Mouse (Mus musculus) kidney, postnatal 0 days (tissue): ENCODE measurements at regions not wholly inside any gene's neighbourhood (a gene's known extent, or its start where the extent isn't known, plus 50 kb on each side); places are given as distances from the start of the nearest gene placed in this dataset.
"Not testable (repeated sequence)": the region's sequence is repeated elsewhere in the genome, so short reads cannot be mapped to it uniquely, and the experiment has no call there.

ENCODE experiments used
- ATAC-seq: fragments of 200-750 bp; cut with Nextera tagmentation; replicated peaks from 2 replicates; pipeline ENCODE4 v1.8.0; 2017; ENCODE audit warnings: low read depth, moderate number of reproducible peaks, moderate TSS enrichment, moderate library complexity; ENCODE audit not compliant: low FRiP score
- DNase-seq: peaks from one replicate; pipeline ENCODE4 v3.0.0-alpha.2; 2016; ENCODE audit warnings: low spot score
- H3K27ac ChIP-seq: fragments of 300-500 bp; sonication (generic); 2 replicates; pipeline ENCODE4 v1.5.1; 2014; ENCODE audit warnings: mild to moderate bottlenecking
- H3K27me3 ChIP-seq: fragments of 300-500 bp; sonication (generic); 2 replicates; pipeline ENCODE4 v1.6.1; 2014; ENCODE audit warnings: low read length, mixed read lengths; ENCODE audit not compliant: insufficient read depth
- H3K36me3 ChIP-seq: fragments of 300-500 bp; sonication (generic); 2 replicates; pipeline ENCODE4 v1.6.1; 2014; ENCODE audit warnings: low read length, mixed read lengths; ENCODE audit not compliant: insufficient read depth
- H3K4me1 ChIP-seq: fragments of 300-500 bp; sonication (generic); replicated peaks from 2 replicates; pipeline ENCODE4 v1.6.1; 2014; ENCODE audit warnings: antibody characterized with exemption, low read length, mixed read lengths; ENCODE audit not compliant: insufficient read depth
- H3K4me2 ChIP-seq: fragments of 300-500 bp; sonication (generic); 2 replicates; pipeline ENCODE4 v1.6.1; 2014; ENCODE audit warnings: mild to moderate bottlenecking, low read length, moderate library complexity, mixed read lengths
- H3K4me3 ChIP-seq: fragments of 300-500 bp; sonication (generic); replicated peaks from 2 replicates; pipeline ENCODE4 v1.5.1; 2014; ENCODE audit warnings: low read depth, low read length
- H3K9ac ChIP-seq: fragments of 300-500 bp; sonication (generic); 2 replicates; pipeline ENCODE4 v1.6.1; 2014; ENCODE audit warnings: low read depth, low read length
- H3K9me3 ChIP-seq: fragments of 300-500 bp; sonication (generic); replicated peaks from 2 replicates; pipeline ENCODE4 v1.6.1; 2016; ENCODE audit warnings: low read length, inconsistent platforms, mixed read lengths
- CTCF ChIP-seq: IDR thresholded peaks from 2 replicates; pipeline ENCODE4 v1.5.1; 2016; ENCODE audit warnings: antibody characterized with exemption, low read depth, mild to moderate bottlenecking, moderate library complexity
- WGBS: fragments of 180-500 bp; shearing (Covaris S2); extraction: QIAGEN DNeasy Blood & Tissue Kit; methylation state at CpG from one replicate; pipeline ENCODE4 v1.1.7; 2014; 5-methylcytosine and 5-hydroxymethylcytosine counted together

- Histone ChIP-seq H3K36me3 (no peaks in the 10 kb centered on the region), H3K9ac (no peak overlapping the region), H3K9me3 (no peaks in the 10 kb centered on the region), H3K4me3 (no peak overlapping the region), H3K4me1 (no peaks in the 10 kb centered on the region), H3K4me2 (no peak overlapping the region), H3K27ac (no peak overlapping the region), H3K27me3 (no peaks in the 10 kb centered on the region)
- peak; percentile 63 for TF ChIP-seq CTCF
- WGBS, result 35% methylated on average over 1 of the region's 1 CpGs
- ATAC-seq (no peak), DNase-seq (peak; percentile 4)
Observed at GRCm38 (mm10) chrX:63991127-63991526, 160.9 kb downstream of the Gm6760 start.

GRCm38 (mm10) chrX:63972386-63972785 is 179.6 kb downstream of the Gm6760 start:
- not testable (repeated sequence) for H3K4me2 ChIP-seq, H3K4me1 ChIP-seq, DNase-seq, H3K9ac ChIP-seq, H3K27ac ChIP-seq, H3K36me3 ChIP-seq, H3K4me3 ChIP-seq, H3K27me3 ChIP-seq, H3K9me3 ChIP-seq, ATAC-seq
